Mouse (Mus musculus) thymus, adult 2 months (tissue): Measurements from ENCODE around the gene Cstad.

ENCODE experiments used
- CTCF ChIP-seq: fragments of 200-500 bp; IDR thresholded peaks from 2 replicates; pipeline ENCODE4 v1.5.1; 2012; ENCODE audit warnings: mild to moderate bottlenecking, control low read depth, low read length, moderate library complexity, borderline replicate concordance; ENCODE audit not compliant: control insufficient read depth, poor library complexity, insufficient read depth; ENCODE audit errors: extremely low read depth
- POLR2A ChIP-seq: fragments of 200-500 bp; IDR thresholded peaks from 2 replicates; pipeline ENCODE4 v1.6.1; 2012; ENCODE audit warnings: mild to moderate bottlenecking, low read length, control low read depth, moderate library complexity; ENCODE audit not compliant: control insufficient read depth, poor library complexity, insufficient read depth; ENCODE audit errors: extremely low read depth

DNA sequence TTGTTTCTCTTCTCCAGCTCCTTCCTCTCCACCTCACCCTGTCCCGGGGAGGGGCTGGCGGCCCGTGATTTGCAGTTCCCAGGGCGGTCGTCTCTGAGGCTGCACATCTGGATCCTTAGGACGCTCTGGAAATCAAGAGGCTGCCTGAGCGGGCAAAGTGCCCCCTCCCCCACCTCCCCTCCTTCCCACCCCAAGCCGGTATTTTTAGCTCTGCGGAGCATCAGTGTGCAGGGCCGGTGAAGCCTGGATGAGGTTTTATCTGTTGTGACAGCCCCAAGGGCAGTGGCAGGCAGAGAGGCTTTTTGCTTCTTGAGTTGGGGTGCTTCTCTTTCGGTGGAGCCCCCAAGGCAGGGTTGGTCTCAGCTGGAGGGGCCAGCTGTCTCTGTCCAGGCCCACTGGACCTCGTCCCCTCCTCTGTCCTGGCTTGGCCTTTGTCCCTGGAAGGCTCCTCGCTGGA lies 57.8 kb downstream of the Cstad start:
- no peak for TF ChIP-seq CTCF
- no peak for TF ChIP-seq POLR2A
